Mouse (Mus musculus) gastrocnemius, postnatal 4 days (tissue): Measurements from ENCODE around the gene Pde9a. TPM values are rescaled to one million over a fixed set of nuclear protein-coding genes. Genes with fewer than 3 reads are reported as not detected.

ENCODE experiments used
- DNase-seq, 2 experiments: peaks; one replicate each; pipeline ENCODE4 v3.0.0; 2021 to 2022; ENCODE audit warnings: low spot score in 2 of 2, mixed read lengths in 2 of 2
- total RNA-seq, 2 experiments: library from RNA; stranded (reverse); gene quantifications; 2 replicates each; pipeline ENCODE4 v1.2.3; 2021

The Pde9a gene
- total RNA-seq, 2 experiments from 2014 or later = 5.0 to 6.9 TPM

DNA sequence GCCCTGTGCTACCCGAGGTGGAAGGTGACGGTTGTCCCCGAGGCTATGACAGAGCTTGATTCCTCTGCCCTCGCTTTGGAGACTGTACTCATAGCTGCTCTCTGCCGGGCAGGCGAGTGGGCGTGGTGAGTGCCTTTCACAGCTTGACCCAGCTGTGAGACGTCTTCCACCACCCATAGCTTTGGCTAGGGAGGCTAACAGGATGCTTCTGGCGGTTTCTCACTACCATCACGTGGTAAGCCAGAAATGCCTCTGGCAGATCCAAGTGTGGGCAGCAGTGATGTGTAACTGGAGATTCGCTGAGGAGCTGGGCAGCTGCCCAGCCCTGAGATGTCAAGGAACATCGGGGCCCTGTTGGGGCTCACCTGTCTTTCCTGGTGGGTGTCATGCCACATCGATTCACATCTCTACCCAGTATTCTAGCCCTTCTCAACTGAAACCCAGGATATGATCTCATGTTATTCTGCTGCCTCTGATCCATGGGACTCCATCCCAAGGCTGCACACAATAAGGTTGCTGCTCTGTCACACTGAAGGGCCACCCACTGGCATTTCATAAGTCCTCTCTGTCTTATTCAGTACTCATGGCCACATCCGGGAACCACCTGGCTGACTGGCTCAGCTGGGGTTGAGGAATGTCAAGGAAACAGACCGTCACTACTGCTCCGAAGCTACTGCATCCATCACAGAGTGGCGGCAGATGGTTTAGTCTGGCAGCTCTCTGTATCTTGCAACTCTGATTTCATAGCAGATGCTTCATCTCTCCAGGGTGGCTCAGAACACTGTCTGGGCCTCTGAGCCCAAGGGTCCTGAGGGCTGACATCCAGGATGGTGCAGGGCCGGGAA lies 70.9 kb downstream of the Pde9a start:
- DNase-seq = no peak

DNA sequence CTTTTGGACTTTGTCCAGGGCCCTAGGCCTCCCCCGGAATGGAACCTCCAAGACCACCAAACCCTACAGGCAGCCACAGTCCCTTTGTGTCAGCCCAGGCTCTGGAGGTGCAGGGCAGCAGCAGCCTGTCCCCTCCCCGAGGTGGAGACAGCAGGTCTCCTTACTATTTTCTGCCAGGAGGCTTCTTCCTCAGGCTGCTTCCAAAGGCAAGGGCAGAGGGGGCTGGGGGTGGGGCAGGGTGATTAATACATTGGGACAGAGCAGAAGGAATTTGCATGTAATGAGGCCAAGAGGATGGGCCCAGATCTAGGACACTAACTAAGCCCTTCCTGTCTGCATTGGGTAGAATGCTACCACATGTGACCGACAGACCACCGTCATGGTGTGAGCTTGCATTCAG lies 74.4 kb downstream of the Pde9a start:
- no peak for DNase-seq

- no peak for DNase-seq
These were observed 76.5 kb downstream of the Pde9a start for GRCm38 (mm10) chr17:31462506-31462905.

GRCm38 (mm10) chr17:31466854-31467253 lies 80.8 kb downstream of the Pde9a start:
- DNase-seq = no peak

DNA sequence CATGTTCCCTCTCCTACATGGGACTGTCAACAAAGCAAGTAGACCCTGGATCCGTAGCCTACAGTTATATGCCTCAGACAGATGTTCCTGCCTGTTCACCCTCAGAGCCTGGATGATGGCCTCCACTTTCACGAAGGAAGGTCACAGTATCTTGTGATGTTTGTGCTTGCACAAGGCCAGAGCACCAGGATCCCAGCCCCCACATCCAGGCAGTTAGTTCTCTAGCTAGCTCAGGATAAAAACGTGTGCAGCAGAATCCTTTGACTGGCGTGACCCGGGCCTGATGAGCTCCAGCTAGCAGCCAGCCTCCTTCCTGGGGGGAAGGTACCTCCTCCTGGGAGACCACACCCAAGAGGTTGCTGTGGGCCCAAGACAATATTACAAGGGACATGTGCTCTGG lies 82.5 kb downstream of the Pde9a start:
- no peak for DNase-seq

- DNase-seq = no peak
These were observed 84.9 kb downstream of the Pde9a start for GRCm38 (mm10) chr17:31470766-31471418.

- no peak for DNase-seq
These were observed 88.4 kb downstream of the Pde9a start for GRCm38 (mm10) chr17:31474388-31474787.

DNA sequence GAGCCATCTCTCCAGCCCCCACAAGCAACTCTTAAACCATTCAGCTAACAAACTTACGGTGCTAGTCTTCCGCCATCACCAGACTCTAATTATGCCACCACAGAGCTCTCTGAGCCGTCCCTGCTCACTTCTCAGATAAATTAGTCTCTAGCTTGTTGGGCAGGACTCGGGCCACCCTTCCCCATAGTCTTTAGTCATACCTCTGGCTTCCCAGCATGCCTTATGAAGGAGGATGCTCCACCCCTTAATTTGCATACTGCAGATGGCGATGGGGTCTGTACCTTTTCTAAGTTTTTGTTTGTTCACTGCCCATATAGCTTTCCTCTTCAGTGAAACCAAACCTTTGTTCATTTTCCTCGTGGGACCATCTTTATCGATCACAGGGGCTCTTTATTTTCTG lies 92.6 kb downstream of the Pde9a start:
- DNase-seq = no peak

DNA sequence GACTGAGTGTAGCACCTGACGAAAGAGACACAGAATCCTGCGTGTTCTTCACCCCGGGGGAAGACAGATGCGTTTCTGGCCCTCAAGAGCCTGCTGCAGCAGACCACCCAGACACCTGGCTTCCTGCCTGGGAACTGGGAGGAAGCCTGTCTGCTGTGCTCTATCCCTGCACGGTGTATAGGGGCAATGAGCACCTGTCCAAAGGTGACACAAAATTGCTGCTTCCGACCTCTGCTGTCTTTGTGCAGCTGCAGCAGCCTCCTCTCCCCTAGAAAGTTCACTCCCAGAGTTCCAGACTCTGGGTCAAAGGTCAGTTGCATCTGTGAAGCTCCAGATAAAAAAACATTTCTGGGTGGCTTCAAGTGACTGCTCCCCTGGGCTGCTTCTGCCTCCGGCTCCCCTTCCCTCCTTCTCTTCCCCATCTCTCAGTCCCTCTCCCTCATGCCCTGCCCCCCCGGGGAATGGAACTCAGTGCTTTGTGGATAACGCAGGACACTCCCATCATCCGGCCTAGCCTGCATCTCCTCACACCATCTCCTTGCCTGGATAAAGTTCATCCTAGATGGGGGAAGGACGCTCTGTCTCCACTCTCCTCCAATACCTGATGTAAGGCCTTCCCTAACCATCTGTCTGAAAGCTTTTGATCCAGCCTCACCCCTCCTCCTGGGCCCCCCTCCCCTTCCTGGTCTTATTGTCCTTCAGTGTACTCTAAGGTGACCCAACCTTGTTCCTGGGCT lies 93.3 kb downstream of the Pde9a start:
- no peak for DNase-seq

GRCm38 (mm10) chr17:31486616-31487198 lies 100.7 kb downstream of the Pde9a start:
- no peak for DNase-seq

DNA sequence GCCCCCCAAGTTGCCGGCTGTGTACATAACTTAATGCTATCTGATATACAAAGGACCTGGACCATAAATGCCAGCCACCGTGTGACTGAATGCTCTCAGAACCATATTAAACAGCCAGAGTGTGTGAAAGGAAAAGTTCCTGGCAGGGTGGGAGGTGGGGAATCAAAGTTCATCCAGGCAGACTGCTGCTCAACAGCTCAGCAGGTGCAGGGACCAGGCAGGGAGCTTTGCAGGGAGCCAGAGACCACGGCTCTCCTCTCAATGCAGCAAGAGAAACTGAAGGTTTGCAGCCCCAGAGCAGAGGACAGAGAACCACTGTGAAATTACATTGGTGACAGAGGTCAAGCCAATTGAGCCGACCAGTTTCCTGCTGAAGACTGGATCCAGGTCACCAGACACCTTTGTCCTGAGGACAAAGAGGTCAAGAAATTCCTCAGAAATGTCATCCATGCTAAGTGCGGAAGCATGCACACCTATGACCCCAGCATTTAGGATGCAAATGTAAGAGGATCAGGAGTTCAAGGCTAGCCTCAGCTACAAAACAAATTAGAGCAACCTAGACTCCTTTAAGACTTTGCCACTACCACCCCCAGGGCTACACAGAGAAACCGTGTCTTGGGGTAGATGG lies 101.5 kb downstream of the Pde9a start:
- DNase-seq = no peak

- no peak for DNase-seq
These were observed 105.3 kb downstream of the Pde9a start for GRCm38 (mm10) chr17:31491355-31491754.

DNA sequence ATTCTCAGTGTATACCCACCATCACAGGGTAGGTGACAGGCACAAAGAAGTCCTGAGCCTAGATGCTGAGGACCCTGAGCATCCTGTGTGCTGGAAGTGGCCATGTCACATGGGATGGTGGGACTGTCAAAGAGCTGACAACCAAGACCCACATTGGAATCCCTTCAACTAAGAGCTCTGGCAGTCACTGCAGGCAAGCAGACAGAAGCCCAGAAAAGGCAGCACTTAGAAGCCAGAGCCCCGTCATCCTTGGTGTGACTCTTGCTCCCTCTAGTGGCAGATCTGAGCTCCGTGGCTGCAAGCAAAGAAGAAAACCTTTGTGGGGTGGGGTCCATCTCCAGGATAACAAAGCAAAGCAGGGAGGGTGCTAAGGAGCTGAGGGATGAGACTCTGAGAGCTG lies 106.4 kb downstream of the Pde9a start:
- DNase-seq = peak; percentile 33 to 79

GRCm38 (mm10) chr17:31494989-31495388 lies 109.0 kb downstream of the Pde9a start:
- DNase-seq = no peak

DNA sequence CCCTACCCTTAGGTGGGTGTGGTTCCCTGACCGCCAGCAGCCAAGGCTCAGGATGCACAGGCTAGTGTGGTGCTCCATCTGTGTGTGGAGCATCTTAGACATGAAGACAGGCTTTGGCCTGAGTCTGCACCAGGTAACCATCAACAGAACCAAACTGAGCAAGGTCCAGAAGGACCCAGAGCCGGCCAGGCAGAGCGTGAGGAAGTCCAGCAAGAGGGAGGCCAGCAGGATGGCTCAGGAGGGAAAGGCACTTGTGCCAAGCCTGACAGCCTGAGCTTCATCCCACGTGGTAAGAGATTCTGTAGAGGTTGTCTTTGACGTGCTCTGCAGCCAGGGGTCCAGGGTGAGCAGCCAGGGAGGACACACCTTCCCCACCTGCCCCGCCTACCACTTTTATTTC lies 111.7 kb downstream of the Pde9a start:
- no peak for DNase-seq

- no peak for DNase-seq
These were observed 113.7 kb downstream of the Pde9a start for GRCm38 (mm10) chr17:31499725-31500124.

DNA sequence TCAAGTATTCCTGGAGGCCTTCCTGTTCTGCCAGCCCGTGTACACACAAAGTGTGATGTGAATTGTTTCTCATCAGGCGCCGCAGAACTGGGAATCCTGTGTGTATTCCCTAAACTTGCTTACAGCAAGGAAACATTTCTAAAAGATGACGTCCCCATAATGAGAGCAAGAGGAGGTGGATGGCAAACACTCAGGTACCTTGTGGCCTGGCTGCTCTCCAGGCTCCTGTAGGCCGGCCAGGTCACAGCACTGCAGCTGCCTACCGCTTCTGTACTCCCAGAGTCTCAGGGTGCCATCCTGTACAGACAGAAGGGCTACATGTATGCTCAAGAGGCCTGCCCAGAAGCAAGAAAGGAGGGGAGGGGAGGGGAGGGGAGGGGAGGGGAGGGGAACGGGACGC lies 114.4 kb downstream of the Pde9a start:
- DNase-seq = no peak

DNA sequence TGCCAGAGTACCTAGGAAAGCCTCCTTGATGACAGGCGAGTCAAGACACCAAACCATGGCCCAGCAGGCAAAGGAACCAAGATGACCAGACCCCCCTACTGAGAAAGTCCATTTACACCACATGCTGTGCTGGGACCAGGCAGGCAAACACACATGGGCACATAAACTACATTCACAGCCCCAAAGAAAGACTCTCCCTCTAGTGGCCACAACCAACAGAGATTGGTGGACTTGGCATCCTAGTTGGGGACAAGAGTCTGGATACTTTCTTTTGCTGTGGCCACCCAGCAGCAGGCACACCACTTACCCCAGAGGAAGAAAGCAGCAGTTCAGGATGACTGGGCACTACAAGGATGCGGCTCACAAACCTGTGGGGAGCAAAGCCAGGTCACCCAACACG lies 114.9 kb downstream of the Pde9a start:
- no peak for DNase-seq

- DNase-seq = no peak
These were observed 116.4 kb downstream of the Pde9a start for GRCm38 (mm10) chr17:31502261-31502927.

DNA sequence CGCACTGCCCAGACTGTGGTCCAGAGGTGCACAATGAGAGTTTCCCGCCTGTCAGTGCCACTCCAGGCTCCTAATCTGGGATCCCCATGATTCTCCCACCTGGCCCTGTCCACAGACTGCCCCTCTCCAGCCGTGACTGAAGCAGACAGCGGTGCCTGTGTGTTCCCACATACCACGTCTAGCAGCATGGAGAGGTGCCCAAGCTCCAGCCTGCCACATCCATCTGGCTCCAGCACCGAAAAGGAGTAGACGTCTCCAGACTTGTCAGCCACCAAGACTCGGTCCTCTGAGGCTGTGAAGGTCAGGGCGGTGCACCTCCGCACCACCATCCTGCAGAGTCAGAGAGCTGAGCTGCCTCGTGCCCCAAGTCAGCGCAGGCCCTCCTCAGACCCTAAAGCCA lies 117.3 kb downstream of the Pde9a start:
- DNase-seq = no peak

- no peak for DNase-seq
These were observed 117.9 kb downstream of the Pde9a start for GRCm38 (mm10) chr17:31503936-31504335.
